Mouse (Mus musculus) embryo, embryonic 10.5 days (tissue): ENCODE measurements around the gene Gm28374.
"Not testable (repeated sequence)": the region's sequence is repeated elsewhere in the genome, so short reads cannot be mapped to it uniquely, and the experiment has no call there.

Experiments used
- DNase-seq: peaks from one replicate; pipeline ENCODE4 v3.0.0-alpha.2; 2015; ENCODE audit warnings: low spot score

The Gm28374 gene

GRCm38 (mm10) chr19:6082156-6082555 lies at the start of gene Gm28374:
TSS of gene Gm28374 (minus strand) at chr19:6082256.
- DNase-seq: no peak

GRCm38 (mm10) chr19:6130414-6131128 lies 48.5 kb upstream of the Gm28374 start:
- not testable (repeated sequence) for DNase-seq

GRCm38 (mm10) chr19:6127760-6128341 lies 45.8 kb upstream of the Gm28374 start, which contains the start of gene Snx15:
TSS of gene Snx15 (minus strand) at chr19:6128304.
- peak; percentile 96 for DNase-seq

- DNase-seq: no peak
Observed at GRCm38 (mm10) chr19:6126789-6127580, 44.9 kb upstream of the Gm28374 start.

GRCm38 (mm10) chr19:6126289-6126688 lies 44.2 kb upstream of the Gm28374 start:
- DNase-seq: peak; percentile 84

GRCm38 (mm10) chr19:6124898-6125297 lies 42.8 kb upstream of the Gm28374 start:
- no peak for DNase-seq

- peak; percentile 74 for DNase-seq
Observed at GRCm38 (mm10) chr19:6123330-6123729, 41.3 kb upstream of the Gm28374 start.

- no peak for DNase-seq
Observed at GRCm38 (mm10) chr19:6121761-6122160, 39.7 kb upstream of the Gm28374 start.

- DNase-seq: no peak
Observed at GRCm38 (mm10) chr19:6118677-6119185, 36.7 kb upstream of the Gm28374 start.

- DNase-seq: peak; percentile 98
Observed at GRCm38 (mm10) chr19:6117986-6118676, 36.1 kb upstream of the Gm28374 start, which contains the start of gene Sac3d1. TSS of gene Sac3d1 (minus strand) at chr19:6118650.

- peak; percentile 32 for DNase-seq
Observed at GRCm38 (mm10) chr19:6117346-6117985, 35.4 kb upstream of the Gm28374 start.

GRCm38 (mm10) chr19:6116113-6116850 lies 34.2 kb upstream of the Gm28374 start:
- no peak for DNase-seq

- no peak for DNase-seq
Observed at GRCm38 (mm10) chr19:6113116-6113515, 31.1 kb upstream of the Gm28374 start.

- no peak for DNase-seq
Observed at GRCm38 (mm10) chr19:6105586-6105985, 23.5 kb upstream of the Gm28374 start, which contains the start of gene Naaladl1. TSS of gene Naaladl1 (plus strand) at chr19:6105782.

- no peak for DNase-seq
Observed at GRCm38 (mm10) chr19:6104476-6104875, 22.4 kb upstream of the Gm28374 start.

GRCm38 (mm10) chr19:6102169-6102853 lies 20.3 kb upstream of the Gm28374 start:
- DNase-seq: no peak

- peak; percentile 29 for DNase-seq
Observed at GRCm38 (mm10) chr19:6101186-6101585, 19.1 kb upstream of the Gm28374 start.

GRCm38 (mm10) chr19:6097847-6098246 lies 15.8 kb upstream of the Gm28374 start:
- DNase-seq: no peak

- DNase-seq: no peak
Observed at GRCm38 (mm10) chr19:6094119-6094518, 12.1 kb upstream of the Gm28374 start, which contains the start of gene AC131692.1. TSS of gene AC131692.1 (plus strand) at chr19:6094419.

- DNase-seq: no peak
Observed at GRCm38 (mm10) chr19:6088841-6089240, 6.8 kb upstream of the Gm28374 start.
